Mouse (Mus musculus): ENCODE measurements around the gene Prim2. TPM values are rescaled to one million over a fixed set of nuclear protein-coding genes. Genes with fewer than 3 reads are reported as not detected.

The Prim2 gene
- 1 to 10 TPM; 6.5 to 7.9 (median 7.4) TPM for total RNA-seq (2022)

DNA sequence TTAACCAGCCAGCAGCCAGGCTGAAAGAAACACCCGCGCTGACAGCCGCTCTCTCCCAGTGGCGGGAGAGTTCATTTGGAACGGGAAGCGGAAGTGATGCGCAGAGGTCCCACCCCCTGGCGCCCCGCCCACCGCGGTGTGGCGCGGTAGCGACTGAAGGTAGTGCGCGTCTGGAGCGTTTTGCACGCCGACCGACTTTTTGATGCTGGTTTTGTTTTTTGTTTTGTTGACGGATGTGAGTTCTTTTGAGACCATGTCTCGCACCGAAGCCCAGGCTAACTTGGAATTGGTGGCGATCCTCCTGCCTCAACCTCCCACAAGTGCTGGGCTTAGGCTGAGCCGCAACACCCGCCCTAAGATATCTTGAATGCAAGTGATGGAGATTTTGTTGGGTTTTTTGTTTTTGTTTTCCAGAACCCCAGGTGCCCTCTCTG is at the start of gene Prim2:
Gene Prim2, minus strand, starts transcription at position 88 of the 434 bp plus-strand sequence.
- DNase-seq (ENCODE audit: low spot score in 2 of 2) = peak; percentile 79

DNA sequence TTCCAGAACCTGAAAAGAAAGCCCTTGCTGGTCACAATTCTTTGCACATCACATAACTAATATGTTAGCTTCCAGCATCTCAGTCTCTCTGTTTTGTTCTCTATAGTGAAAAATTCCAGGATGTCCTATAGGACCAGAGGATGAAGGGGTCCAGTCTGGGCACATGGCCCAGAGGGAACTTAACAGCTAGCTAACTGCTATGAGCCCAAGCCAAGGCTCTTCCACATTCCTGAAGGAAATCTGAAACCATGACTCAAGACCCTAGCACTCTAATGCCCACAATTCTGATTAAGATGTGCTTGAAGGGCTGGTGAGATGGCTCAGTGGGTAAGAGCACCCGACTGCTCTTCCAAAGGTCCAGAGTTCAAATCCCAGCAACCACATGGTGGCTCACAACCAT is 48.0 kb upstream of the Prim2 start:
- DNase-seq (ENCODE audit: low spot score in 2 of 2) = no peak

DNA sequence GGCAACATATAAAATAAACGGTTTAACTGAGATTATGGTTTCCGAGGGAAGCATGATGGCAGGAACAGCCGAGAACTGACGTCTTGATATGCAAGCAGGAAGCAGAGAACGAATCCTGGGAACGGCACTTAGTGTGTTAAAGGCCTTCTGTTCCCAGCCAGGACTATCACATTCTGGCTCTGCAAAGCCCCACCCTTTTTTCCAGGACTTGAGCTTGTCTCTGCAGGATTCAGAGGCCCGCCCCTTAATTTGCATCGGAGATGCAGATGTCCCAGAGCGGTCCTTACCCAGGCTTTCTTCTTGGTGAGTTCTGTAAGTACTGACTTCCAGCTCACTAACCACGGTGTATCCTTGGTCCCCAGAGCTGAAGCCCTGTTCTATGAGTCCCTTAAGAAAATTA is 45.2 kb upstream of the Prim2 start:
- DNase-seq (ENCODE audit: low spot score in 2 of 2) = no peak

DNA sequence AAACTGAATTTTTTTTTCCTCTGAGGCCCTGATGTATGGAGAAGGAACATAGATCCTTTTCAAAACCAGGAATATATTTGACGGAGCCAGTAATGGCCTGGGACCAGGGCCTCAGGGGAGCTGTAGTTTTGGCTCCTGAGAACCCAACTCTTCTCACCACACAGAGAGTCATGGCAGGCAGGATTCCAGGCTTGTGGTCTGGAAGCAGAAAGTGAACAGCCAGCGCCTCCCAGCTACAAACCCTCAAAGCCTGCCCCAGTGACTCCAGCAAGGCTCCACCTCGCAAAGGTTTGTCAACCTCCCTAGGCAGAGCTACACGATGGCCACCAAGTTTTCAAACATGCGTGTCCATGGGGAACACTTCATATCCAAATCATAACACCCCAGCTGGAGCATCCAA is 42.4 kb upstream of the Prim2 start:
- DNase-seq (ENCODE audit: low spot score in 2 of 2) = no peak

GRCm38 (mm10) chr1:33709615-33710014 is 40.0 kb upstream of the Prim2 start:
- no peak for DNase-seq (ENCODE audit: low spot score in 2 of 2)

GRCm38 (mm10) chr1:33701244-33701643 is 31.6 kb upstream of the Prim2 start:
- no peak for DNase-seq (ENCODE audit: low spot score in 2 of 2)

- no peak for DNase-seq (ENCODE audit: low spot score in 2 of 2)
Observed at GRCm38 (mm10) chr1:33696016-33696415, 26.4 kb upstream of the Prim2 start.

- no peak for DNase-seq (ENCODE audit: low spot score in 2 of 2)
Observed at GRCm38 (mm10) chr1:33693893-33694292, 24.3 kb upstream of the Prim2 start.

DNA sequence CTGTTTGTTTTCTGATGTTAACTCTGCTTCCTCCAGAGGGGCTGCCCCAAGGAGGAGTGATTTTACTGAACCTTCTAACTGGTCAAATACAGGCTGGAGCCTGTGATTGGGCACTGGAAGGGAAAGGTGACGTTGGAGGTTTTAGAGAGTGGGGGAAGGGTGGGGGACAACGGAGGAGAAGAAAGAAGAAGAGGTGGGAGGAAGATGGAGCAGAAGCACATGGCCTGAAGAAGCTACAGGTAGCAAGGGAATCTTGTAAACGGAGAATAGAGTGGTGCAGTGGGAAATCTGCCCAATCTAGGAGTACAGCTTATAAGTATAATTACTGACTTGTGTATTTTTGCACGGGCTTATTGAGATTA is 20.5 kb upstream of the Prim2 start:
- DNase-seq (ENCODE audit: low spot score in 2 of 2) = no peak

DNA sequence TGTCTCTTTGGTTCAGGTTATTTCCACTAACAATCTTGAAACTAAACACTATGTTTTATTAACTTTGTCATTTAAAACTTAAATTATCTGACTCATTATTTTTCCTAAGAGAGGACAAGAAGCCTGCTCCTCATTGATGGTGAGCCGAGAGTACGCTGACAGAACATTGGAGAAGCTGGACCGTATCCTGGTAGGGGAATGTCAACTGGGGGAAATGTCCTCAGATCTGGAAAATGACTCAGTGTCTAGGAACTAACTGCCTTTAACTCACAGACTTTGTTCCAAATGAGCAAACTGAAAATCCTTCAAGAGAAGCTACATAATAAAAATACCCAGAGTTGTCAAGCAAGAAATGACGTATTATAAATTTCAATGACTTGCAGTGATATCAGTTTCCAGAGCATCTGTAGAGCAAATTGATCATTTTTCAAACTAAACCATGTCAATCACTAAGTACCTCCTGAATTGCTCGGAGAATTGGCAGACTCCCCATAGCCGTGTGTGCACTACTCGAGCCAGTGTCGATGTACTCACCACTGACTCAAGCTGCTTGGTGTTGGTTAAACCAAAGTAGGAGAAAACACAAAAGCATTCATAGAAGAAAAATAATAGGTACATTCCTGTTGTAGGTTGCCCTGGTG is 20.0 kb upstream of the Prim2 start:
- DNase-seq (ENCODE audit: low spot score in 2 of 2) = no peak

DNA sequence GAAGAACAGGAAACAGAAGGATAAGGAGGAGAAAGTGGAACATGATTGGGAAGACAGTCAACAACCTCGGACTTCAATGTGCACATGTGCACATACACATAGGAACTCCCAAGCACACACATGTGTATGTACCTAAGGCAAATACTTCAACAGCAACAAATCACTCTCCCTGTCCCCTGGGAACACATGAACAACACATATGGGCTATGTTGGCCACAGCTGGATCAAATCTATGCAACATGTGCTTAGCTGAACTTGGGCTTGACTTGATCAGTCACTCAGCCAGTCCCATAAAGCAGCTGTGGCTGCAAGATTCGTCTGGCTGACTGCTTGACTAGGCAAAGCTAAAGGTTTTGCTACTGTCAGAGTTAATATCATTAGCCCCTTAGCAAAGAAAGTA is 19.2 kb upstream of the Prim2 start:
- DNase-seq (ENCODE audit: low spot score in 2 of 2) = no peak

GRCm38 (mm10) chr1:33684459-33684858 is 14.9 kb upstream of the Prim2 start:
- DNase-seq (ENCODE audit: low spot score in 2 of 2) = no peak

DNA sequence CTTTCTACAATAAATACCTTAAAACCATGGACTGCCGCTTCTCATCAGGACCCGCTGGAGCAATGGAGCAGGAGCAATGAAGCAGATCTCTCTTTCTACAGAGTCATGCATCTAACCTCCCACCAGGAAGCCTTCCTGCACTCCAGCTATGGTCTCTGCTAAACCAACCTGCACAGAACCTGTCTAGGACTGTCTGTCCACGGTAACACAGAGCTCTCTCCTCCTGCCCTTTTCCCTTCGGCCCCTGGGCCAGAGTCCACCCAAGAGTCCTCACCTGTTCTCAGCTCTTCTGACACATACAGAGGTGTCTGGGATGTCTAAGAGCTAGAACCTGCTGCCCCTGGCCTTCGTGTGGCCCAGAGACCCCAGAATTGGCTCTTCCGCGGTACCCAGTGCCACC is 11.3 kb upstream of the Prim2 start:
- no peak for DNase-seq (ENCODE audit: low spot score in 2 of 2)

GRCm38 (mm10) chr1:33680435-33680834 is 10.8 kb upstream of the Prim2 start:
- no peak for DNase-seq (ENCODE audit: low spot score in 2 of 2)

DNA sequence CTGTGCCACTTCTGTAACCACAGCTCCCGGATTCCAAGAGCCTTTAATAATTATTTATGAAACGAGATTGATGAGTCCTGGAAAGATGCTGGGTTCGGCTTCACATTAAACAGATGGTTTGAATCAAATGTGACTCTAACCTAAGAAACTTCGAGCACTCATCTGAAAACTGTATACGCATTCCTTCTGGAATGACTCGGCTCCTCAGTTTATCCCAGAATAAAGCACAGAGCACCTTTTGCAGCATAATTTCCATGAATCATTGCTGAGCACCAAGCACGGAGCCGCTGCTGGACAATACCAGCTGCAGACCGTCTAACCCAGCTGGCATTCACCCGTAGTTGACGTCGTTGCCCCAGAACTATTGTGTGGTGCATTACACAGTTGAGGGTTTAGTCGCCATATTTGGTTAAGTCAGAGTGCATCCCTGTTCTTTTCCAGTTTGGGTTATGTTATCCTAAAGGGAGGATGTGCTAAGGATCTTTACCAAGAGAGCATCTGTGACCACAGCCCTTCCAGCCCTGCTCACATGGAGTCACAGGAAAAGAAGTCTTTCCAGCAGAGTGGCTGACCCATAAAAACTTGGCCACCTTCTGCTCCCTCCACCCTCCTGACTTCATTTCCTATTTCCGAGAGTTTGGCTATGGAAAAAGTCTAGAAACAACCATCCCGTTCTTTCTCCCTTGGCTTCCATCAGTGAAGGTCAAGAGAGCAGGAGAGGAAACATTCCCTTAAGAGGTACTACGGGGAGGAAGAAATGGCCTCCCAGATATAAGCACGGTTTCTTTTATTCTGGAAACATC is 3.8 kb upstream of the Prim2 start:
- no peak for DNase-seq (ENCODE audit: low spot score in 2 of 2)

DNA sequence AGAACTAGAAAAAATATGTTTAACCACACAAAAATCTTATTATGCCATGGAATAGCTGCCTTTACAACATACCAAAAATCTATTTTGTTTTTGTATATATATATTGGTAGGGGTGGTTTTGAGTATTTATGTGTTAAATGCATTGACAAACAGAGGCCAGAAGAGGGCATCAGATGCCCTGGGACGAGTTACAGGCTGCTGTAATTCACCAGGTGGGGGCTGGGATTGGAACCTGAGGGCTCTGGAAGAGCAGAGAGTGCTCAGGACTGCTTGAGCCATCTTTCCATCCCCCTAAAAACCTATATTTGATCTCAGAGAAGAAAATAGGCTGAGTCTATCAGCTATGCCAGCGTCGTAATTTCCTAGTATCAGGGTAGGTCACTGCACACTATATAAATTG is 2.9 kb upstream of the Prim2 start:
- DNase-seq (ENCODE audit: low spot score in 2 of 2) = no peak

DNA sequence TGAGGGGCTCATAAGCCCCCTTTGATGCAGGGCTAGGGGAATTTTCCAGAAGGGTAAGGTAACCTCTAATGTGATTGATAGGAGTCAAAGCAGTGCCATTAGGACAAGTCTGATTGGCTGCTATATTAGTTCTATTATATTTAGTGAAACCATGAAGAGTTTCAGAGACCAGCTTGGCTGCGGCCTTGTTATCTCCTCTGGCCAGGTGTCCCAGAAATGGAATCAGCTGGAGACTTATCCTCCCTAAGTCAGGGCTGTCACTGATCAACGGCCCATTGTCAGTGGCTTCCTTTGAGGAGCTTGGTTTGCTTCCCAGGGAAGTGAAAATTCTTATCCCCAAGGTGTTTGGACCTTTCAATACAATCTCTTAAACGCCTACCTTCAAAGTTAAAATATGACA is 2.5 kb upstream of the Prim2 start:
- no peak for DNase-seq (ENCODE audit: low spot score in 2 of 2)

- DNase-seq (ENCODE audit: low spot score in 2 of 2) = no peak
Observed at GRCm38 (mm10) chr1:33671441-33671840, 1.8 kb upstream of the Prim2 start.

GRCm38 (mm10) chr1:33670164-33670616 is 595 bp upstream of the Prim2 start:
- DNase-seq (ENCODE audit: low spot score in 2 of 2) = peak; percentile 46 to 56

- no peak for DNase-seq (ENCODE audit: low spot score in 2 of 2)
Observed at GRCm38 (mm10) chr1:33663605-33664117, 5.9 kb downstream of the Prim2 start.

- no peak for DNase-seq (ENCODE audit: low spot score in 2 of 2)
Observed at GRCm38 (mm10) chr1:33663163-33663562, 6.4 kb downstream of the Prim2 start.

DNA sequence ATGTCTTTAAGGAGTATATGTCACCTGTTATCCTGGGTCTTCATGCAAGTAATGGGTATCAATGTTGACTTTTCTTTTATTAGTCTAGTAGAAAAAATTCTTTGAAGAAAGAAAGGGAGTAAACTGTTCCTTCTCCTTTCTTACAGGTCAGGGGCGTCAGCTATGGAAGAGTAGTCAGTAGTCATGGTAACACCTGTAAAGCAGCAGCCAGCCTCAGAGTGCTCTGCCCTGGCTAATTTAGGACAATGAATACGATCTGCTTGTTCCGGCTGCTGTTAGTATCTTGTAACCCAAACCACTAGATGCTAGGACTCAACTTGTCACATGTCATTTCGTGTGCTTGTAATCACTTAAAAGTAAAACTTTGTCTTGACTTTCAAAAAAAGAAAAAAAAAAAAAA is 11.3 kb downstream of the Prim2 start:
- DNase-seq (ENCODE audit: low spot score in 2 of 2) = no peak

Data from left cerebral cortex, adult 8-10 months (tissue).